Mouse (Mus musculus): ENCODE measurements around the gene Tiam1. TPM values are rescaled to one million over a fixed set of nuclear protein-coding genes. Genes with fewer than 3 reads are reported as not detected.

Tiam1 gene
- total and polyA plus RNA-seq, 2 experiments: 0.27 to 0.65 TPM

DNA sequence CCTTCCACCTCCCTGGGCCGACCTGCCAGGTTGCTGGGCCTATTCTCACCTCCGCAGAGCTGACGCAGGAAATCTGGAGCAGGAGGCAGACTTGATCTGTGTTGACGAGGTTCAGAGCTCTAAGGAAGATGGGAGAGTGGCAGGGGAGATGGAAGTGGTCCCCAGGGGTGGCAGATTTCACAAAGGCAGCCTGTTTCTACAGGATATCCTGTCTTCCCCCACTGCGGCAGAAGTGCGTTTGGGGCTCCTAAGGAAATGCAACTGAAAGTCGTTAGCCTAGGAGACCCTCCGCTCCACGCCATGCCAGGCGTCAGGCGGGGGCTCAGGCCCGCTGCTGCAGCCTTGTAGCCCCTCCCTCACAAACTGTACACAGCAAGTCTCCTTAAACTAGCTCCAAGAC is 5.4 kb downstream of the Tiam1 start:
- no peak for DNase-seq (ENCODE audit: extremely low read depth, low read depth, low spot score)
- H3K36me3 ChIP-seq (ENCODE audit: control insufficient read depth, insufficient read depth, low read length): no peaks in the 10 kb centered on the region
- H3K4me1 ChIP-seq (ENCODE audit: control insufficient read depth, insufficient read depth, low read length): no peaks in the 10 kb centered on the region
- H3K27ac ChIP-seq (replicated peaks; ENCODE audit: insufficient read depth, low read depth, low read length): no peak overlapping the region
- no peak overlapping the region for H3K4me3 ChIP-seq (ENCODE audit: insufficient read depth, low read depth, low read length)
- H3K9ac ChIP-seq (ENCODE audit: low read depth, low read length): no peak overlapping the region
- 76% methylated on average over 12 of the region's 12 CpGs for WGBS
- H3K27me3 ChIP-seq (ENCODE audit: control insufficient read depth, insufficient read depth, low read length): no peaks in the 10 kb centered on the region; the same call in 1 of the 2 replicates
- TF ChIP-seq POLR2A (IDR thresholded peaks at IDR 0.05; ENCODE audit: extremely low read depth, insufficient read depth, low read length) (no peak), CTCF (IDR thresholded peaks at IDR 0.05; ENCODE audit: low read depth, low read length) (no peak)
- H3K79me2 ChIP-seq (ENCODE audit: control insufficient read depth, insufficient read depth, low read length): no peaks in the 10 kb centered on the region

DNA sequence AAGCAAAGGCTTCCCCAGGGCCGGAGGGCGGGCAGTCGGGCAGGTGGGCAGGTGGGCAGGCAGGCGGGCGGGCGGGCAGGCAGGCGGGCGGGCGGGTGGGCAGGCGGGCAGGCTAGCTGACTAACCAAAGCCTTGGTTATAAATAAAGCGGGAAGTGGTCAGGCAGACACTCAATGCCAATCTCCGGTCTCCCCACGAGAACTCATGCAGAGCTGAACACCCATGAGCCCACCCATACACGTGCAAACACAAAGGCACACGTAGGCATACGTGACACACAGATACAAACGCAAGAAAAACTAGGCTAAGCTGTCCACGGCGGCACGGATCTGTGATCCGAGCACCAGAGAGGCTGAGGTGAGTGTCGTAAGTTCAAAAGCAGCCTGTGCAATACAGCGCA is 6.4 kb downstream of the Tiam1 start:
- WGBS: 93% methylated on average over 23 of the region's 23 CpGs
- no peak for TF ChIP-seq CTCF (IDR thresholded peaks at IDR 0.05; ENCODE audit: low read depth, low read length)
- TF ChIP-seq POLR2A (IDR thresholded peaks at IDR 0.05; ENCODE audit: extremely low read depth, insufficient read depth, low read length): no peak
- H3K4me1 ChIP-seq (ENCODE audit: control insufficient read depth, insufficient read depth, low read length): no peaks in the 10 kb centered on the region
- no peak overlapping the region for H3K27ac ChIP-seq (replicated peaks; ENCODE audit: insufficient read depth, low read depth, low read length)
- no peak for DNase-seq (ENCODE audit: extremely low read depth, low read depth, low spot score)
- no peaks in the 10 kb centered on the region; the same call in 1 of the 2 replicates for H3K27me3 ChIP-seq (ENCODE audit: control insufficient read depth, insufficient read depth, low read length)
- no peaks in the 10 kb centered on the region for H3K36me3 ChIP-seq (ENCODE audit: control insufficient read depth, insufficient read depth, low read length)
- H3K79me2 ChIP-seq (ENCODE audit: control insufficient read depth, insufficient read depth, low read length): no peaks in the 10 kb centered on the region
- no peak overlapping the region for H3K9ac ChIP-seq (ENCODE audit: low read depth, low read length)
- no peak overlapping the region for H3K4me3 ChIP-seq (ENCODE audit: insufficient read depth, low read depth, low read length)

- WGBS: 92% methylated on average over 3 of the region's 3 CpGs
- Histone ChIP-seq H3K27me3 (ENCODE audit: control insufficient read depth, insufficient read depth, low read length) (no peaks in the 10 kb centered on the region), H3K9ac (ENCODE audit: low read depth, low read length) (no peak overlapping the region), H3K27ac (replicated peaks; ENCODE audit: insufficient read depth, low read depth, low read length) (no peak overlapping the region), H3K36me3 (ENCODE audit: control insufficient read depth, insufficient read depth, low read length) (no peaks in the 10 kb centered on the region), H3K79me2 (ENCODE audit: control insufficient read depth, insufficient read depth, low read length) (no peaks in the 10 kb centered on the region), H3K4me1 (ENCODE audit: control insufficient read depth, insufficient read depth, low read length) (no peaks in the 10 kb centered on the region), H3K4me3 (ENCODE audit: insufficient read depth, low read depth, low read length) (no peak overlapping the region)
- DNase-seq (ENCODE audit: extremely low read depth, low read depth, low spot score): no peak
- TF ChIP-seq POLR2A (IDR thresholded peaks at IDR 0.05; ENCODE audit: extremely low read depth, insufficient read depth, low read length) (no peak), CTCF (IDR thresholded peaks at IDR 0.05; ENCODE audit: low read depth, low read length) (peak; percentile 38; the same call in 1 of the 2 replicates)
Observed at GRCm38 (mm10) chr16:90135580-90135979, 8.0 kb downstream of the Tiam1 start.

DNA sequence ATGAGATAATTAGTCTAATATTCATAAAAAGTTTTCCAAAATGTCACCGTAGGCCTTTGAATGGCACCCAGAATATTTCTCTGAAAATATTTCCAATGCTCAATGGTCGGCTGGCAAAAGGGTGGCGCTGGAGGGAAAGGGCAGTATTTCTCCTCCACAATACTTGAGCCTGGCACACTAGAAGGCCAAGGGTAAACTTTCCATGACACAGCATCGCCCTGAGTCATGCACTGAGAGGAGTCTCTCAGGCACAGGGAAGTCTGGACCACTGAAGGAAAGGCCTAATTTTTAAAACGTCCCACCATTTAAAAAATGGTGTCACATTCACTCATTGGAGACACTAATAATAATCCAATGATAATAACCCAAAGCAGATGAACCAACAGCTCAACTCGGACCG is 9.2 kb downstream of the Tiam1 start:
- no peak for TF ChIP-seq CTCF (IDR thresholded peaks at IDR 0.05; ENCODE audit: low read depth, low read length)
- no peak for TF ChIP-seq POLR2A (IDR thresholded peaks at IDR 0.05; ENCODE audit: extremely low read depth, insufficient read depth, low read length)
- H3K27me3 ChIP-seq (ENCODE audit: control insufficient read depth, insufficient read depth, low read length): no peaks in the 10 kb centered on the region
- WGBS: 91% methylated on average over 7 of the region's 7 CpGs
- H3K4me1 ChIP-seq (ENCODE audit: control insufficient read depth, insufficient read depth, low read length): no peaks in the 10 kb centered on the region
- H3K4me3 ChIP-seq (ENCODE audit: insufficient read depth, low read depth, low read length): no peak overlapping the region
- H3K79me2 ChIP-seq (ENCODE audit: control insufficient read depth, insufficient read depth, low read length): no peaks in the 10 kb centered on the region
- no peak overlapping the region for H3K27ac ChIP-seq (replicated peaks; ENCODE audit: insufficient read depth, low read depth, low read length)
- no peak for DNase-seq (ENCODE audit: extremely low read depth, low read depth, low spot score)
- H3K9ac ChIP-seq (ENCODE audit: low read depth, low read length): no peak overlapping the region
- H3K36me3 ChIP-seq (ENCODE audit: control insufficient read depth, insufficient read depth, low read length): no peaks in the 10 kb centered on the region

DNA sequence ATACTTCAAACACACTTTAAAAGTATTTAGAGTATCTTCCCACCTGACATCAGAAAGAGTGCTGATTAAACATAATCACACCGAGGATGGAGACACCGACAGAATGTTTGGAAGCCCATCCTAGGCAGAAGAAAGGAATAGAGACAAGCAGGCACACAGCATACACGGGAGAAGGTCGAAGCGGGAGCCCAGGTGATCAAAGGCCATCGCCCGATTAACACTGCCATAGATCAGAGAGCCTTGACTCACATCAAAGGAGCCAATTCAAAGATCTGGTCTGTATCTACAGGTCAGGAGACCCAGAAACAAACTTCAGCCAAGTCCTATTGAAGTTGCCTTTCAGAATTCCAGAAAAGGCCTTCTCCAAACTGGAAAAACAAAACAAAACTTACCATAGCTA is 10.8 kb downstream of the Tiam1 start:
- Histone ChIP-seq H3K4me1 (ENCODE audit: control insufficient read depth, insufficient read depth, low read length) (no peaks in the 10 kb centered on the region), H3K9ac (ENCODE audit: low read depth, low read length) (no peak overlapping the region), H3K4me3 (ENCODE audit: insufficient read depth, low read depth, low read length) (no peak overlapping the region), H3K27me3 (ENCODE audit: control insufficient read depth, insufficient read depth, low read length) (no peaks in the 10 kb centered on the region), H3K79me2 (ENCODE audit: control insufficient read depth, insufficient read depth, low read length) (no peaks in the 10 kb centered on the region), H3K27ac (replicated peaks; ENCODE audit: insufficient read depth, low read depth, low read length) (no peak overlapping the region), H3K36me3 (ENCODE audit: control insufficient read depth, insufficient read depth, low read length) (no peaks in the 10 kb centered on the region)
- TF ChIP-seq POLR2A (IDR thresholded peaks at IDR 0.05; ENCODE audit: extremely low read depth, insufficient read depth, low read length) (no peak), CTCF (IDR thresholded peaks at IDR 0.05; ENCODE audit: low read depth, low read length) (no peak)
- 34% methylated on average over 7 of the region's 7 CpGs for WGBS
- no peak for DNase-seq (ENCODE audit: extremely low read depth, low read depth, low spot score)

- Histone ChIP-seq H3K27ac (replicated peaks; ENCODE audit: insufficient read depth, low read depth, low read length) (no peak overlapping the region), H3K27me3 (ENCODE audit: control insufficient read depth, insufficient read depth, low read length) (no peaks in the 10 kb centered on the region), H3K79me2 (ENCODE audit: control insufficient read depth, insufficient read depth, low read length) (no peaks in the 10 kb centered on the region), H3K4me3 (ENCODE audit: insufficient read depth, low read depth, low read length) (no peak overlapping the region), H3K4me1 (ENCODE audit: control insufficient read depth, insufficient read depth, low read length) (no peaks in the 10 kb centered on the region), H3K9ac (ENCODE audit: low read depth, low read length) (no peak overlapping the region), H3K36me3 (ENCODE audit: control insufficient read depth, insufficient read depth, low read length) (no peaks in the 10 kb centered on the region)
- no peak for DNase-seq (ENCODE audit: extremely low read depth, low read depth, low spot score)
- 38% methylated on average over 10 of the region's 10 CpGs for WGBS
- no peak for TF ChIP-seq POLR2A (IDR thresholded peaks at IDR 0.05; ENCODE audit: extremely low read depth, insufficient read depth, low read length)
- no peak for TF ChIP-seq CTCF (IDR thresholded peaks at IDR 0.05; ENCODE audit: low read depth, low read length)
Observed at GRCm38 (mm10) chr16:90132331-90132730, 11.2 kb downstream of the Tiam1 start.
